Mouse (Mus musculus) heart, embryonic 16.5 days (tissue): ENCODE measurements around the gene Socs2. TPM values are rescaled to one million over a fixed set of nuclear protein-coding genes. Genes with fewer than 3 reads are reported as not detected.

Experiments
- ATAC-seq: fragments of 200-750 bp; cut with Nextera tagmentation; replicated peaks from 2 replicates; pipeline ENCODE4 v1.8.0; 2017; ENCODE audit warnings: moderate number of reproducible peaks; ENCODE audit not compliant: insufficient read depth, low FRiP score; ENCODE audit errors: extremely low read depth
- H3K27ac ChIP-seq: fragments of 300-500 bp; sonication (generic); 2 replicates; pipeline ENCODE4 v1.5.1; 2014; ENCODE audit warnings: mild to moderate bottlenecking, low read length, control low read depth, moderate library complexity
- H3K27me3 ChIP-seq: fragments of 300-500 bp; sonication (generic); 2 replicates; pipeline ENCODE4 v1.6.1; 2014; ENCODE audit warnings: low read length, mixed read lengths; ENCODE audit not compliant: control insufficient read depth, insufficient read depth
- H3K36me3 ChIP-seq: fragments of 300-500 bp; sonication (generic); 2 replicates; pipeline ENCODE4 v1.6.1; 2014; ENCODE audit not compliant: control insufficient read depth, insufficient read depth
- H3K4me1 ChIP-seq: fragments of 300-500 bp; sonication (generic); 2 replicates; pipeline ENCODE4 v1.6.1; 2014; ENCODE audit warnings: low read length, mixed read lengths; ENCODE audit not compliant: control insufficient read depth, insufficient read depth
- H3K4me2 ChIP-seq: fragments of 300-500 bp; sonication (generic); 2 replicates; pipeline ENCODE4 v1.6.1; 2014; ENCODE audit warnings: low read depth, mild to moderate bottlenecking, control low read depth, low read length
- H3K4me3 ChIP-seq: fragments of 300-500 bp; sonication (generic); 2 replicates; pipeline ENCODE4 v1.5.1; 2014; ENCODE audit warnings: mild to moderate bottlenecking, control low read depth, low read length
- H3K9ac ChIP-seq: fragments of 300-500 bp; sonication (generic); 2 replicates; pipeline ENCODE4 v1.6.1; 2014; ENCODE audit warnings: low read length, control low read depth
- H3K9me3 ChIP-seq: fragments of 300-500 bp; sonication (generic); replicated peaks from 2 replicates; pipeline ENCODE4 v1.6.1; 2016; ENCODE audit warnings: low read length; ENCODE audit not compliant: control insufficient read depth
- WGBS: fragments of 180-500 bp; shearing (Covaris S2); extraction: QIAGEN DNeasy Blood & Tissue Kit; methylation state at CpG from one replicate; pipeline ENCODE4 v1.1.7; 2014; 5-methylcytosine and 5-hydroxymethylcytosine counted together
- polyA plus RNA-seq: library from polyadenylated mRNA; unstranded; fragments of >200 nt; fragmentation: Nextera tagmentation; extraction: Ambion mirVana; gene quantifications from 2 replicates; pipeline ENCODE4 v1.2.1, GENCODE M21; 2015

The Socs2 gene
- polyA plus RNA-seq, 1 experiment from 2014 or later: 33.9 TPM

DNA sequence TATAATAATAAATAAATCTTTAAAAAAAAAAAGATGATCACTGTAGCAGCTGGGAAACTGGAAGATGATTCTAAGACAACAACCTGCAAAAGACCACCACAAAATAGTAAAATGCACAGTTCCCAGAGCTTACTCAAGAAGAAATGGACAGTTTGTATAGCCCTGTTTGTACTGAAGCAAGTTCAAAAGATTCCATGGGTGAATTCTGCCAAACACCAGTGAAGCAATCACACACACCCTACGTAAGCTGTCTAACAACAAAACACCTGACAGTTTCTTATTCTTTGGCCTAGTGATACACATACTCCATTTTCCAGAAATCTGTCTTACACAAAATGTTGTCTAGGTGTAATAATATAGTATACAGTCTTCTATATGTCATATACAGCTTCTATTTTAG, 12.1 kb upstream of the Socs2 start:
- Histone ChIP-seq H3K4me3 (no peak overlapping the region), H3K27me3 (no peaks in the 10 kb centered on the region), H3K4me2 (no peak overlapping the region), H3K9ac (no peak overlapping the region), H3K9me3 (no peaks in the 10 kb centered on the region), H3K4me1 (no peaks in the 10 kb centered on the region), H3K27ac (no peak overlapping the region), H3K36me3 (no peaks in the 10 kb centered on the region)
- WGBS: 100% methylated on average over 1 of the region's 1 CpGs
- ATAC-seq: no peak

GRCm38 (mm10) chr10:95426207-95427115, 9.5 kb upstream of the Socs2 start:
- Histone ChIP-seq H3K27ac (no peak overlapping the region), H3K36me3 (no peaks in the 10 kb centered on the region), H3K9me3 (no peaks in the 10 kb centered on the region), H3K27me3 (no peaks in the 10 kb centered on the region), H3K4me2 (no peak overlapping the region), H3K4me1 (no peaks in the 10 kb centered on the region), H3K4me3 (no peak overlapping the region), H3K9ac (no peak overlapping the region)
- WGBS: 81% methylated on average over 9 of the region's 9 CpGs
- ATAC-seq: no peak

DNA sequence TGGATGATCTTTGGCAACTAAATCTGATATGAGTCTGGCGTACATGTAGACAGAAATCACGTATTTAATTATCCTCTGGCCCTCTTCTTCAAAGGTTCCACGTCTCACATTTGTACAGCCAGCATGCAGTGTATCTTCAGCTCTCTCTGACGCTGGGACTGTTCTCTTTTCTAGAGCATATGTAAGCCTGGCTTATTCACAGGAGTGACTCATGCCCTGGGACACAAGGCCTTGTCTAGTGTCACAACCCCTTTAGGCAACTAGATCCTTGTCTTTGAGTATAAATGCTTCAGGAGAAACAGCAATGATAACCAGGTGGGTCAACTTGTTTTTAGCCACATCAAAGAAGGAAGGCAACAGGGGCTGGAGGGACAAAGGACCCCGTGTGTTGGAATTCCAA, 5.7 kb upstream of the Socs2 start:
- 79% methylated on average over 5 of the region's 5 CpGs for whole genome bisulfite sequencing
- Histone ChIP-seq H3K4me3 (no peak overlapping the region), H3K4me2 (no peak overlapping the region), H3K9ac (no peak overlapping the region), H3K4me1 (peaks cover under 1% of the 10 kb centered on the region; the same call in 1 of the 2 replicates), H3K9me3 (no peaks in the 10 kb centered on the region), H3K36me3 (no peaks in the 10 kb centered on the region), H3K27me3 (no peaks in the 10 kb centered on the region), H3K27ac (no peak overlapping the region)
- ATAC-seq: no peak

DNA sequence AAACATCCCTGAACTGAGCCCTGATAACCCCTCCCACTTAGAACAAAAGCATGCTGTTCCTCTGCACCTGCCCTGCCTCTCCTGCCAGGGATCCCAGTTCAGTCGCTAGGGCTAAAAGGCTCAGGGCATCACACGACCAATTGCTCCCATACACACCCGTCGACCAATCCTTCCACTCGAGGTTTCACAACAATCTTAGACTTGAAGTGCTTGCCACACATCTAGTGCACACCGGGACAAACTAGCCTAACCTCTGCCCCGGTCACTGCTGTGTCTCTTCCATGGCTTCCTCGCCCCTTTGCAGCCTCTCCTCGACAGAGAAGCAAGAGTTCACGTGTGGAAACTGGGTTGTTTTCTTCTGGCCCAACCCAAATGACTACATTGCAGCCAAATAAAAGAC, 3.3 kb upstream of the Socs2 start:
- no peaks in the 10 kb centered on the region for H3K27me3 ChIP-seq
- H3K4me3 ChIP-seq: no peak overlapping the region
- peaks cover 4% of the 10 kb centered on the region; the same call in 1 of the 2 replicates for H3K4me1 ChIP-seq
- H3K9ac ChIP-seq: no peak overlapping the region
- H3K9me3 ChIP-seq: no peaks in the 10 kb centered on the region
- H3K36me3 ChIP-seq: no peaks in the 10 kb centered on the region
- no peak for ATAC-seq
- WGBS: 73% methylated on average over 10 of the region's 10 CpGs
- H3K27ac ChIP-seq: no peak overlapping the region
- H3K4me2 ChIP-seq: no peak overlapping the region

GRCm38 (mm10) chr10:95419726-95420125, 2.7 kb upstream of the Socs2 start:
- WGBS: 94% methylated on average over 3 of the region's 3 CpGs
- no peak overlapping the region for H3K4me3 ChIP-seq
- H3K27me3 ChIP-seq: no peaks in the 10 kb centered on the region
- H3K27ac ChIP-seq: no peak overlapping the region
- no peak overlapping the region for H3K9ac ChIP-seq
- no peaks in the 10 kb centered on the region for H3K9me3 ChIP-seq
- ATAC-seq: no peak
- no peaks in the 10 kb centered on the region for H3K36me3 ChIP-seq
- H3K4me1 ChIP-seq: peaks cover 4% of the 10 kb centered on the region; the same call in 1 of the 2 replicates
- no peak overlapping the region for H3K4me2 ChIP-seq

DNA sequence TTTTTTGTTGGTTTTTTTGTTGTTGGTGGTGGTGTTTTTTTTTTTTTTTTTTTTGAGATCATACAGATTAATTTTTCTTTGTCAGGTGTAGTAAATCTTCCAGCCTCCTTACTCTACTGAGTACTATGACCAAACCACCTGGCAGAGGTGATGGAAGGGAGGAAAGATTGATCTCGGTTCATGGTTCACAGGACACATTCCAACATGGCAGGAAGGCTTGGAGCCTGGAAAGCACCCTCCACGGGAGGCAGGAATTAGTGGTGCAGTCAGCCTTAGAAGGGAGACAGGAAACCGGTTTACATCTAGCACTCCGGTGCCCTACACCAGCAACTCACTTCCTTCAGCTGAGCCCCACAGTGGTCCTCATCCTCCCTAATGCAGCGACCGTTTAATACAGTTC, 1.7 kb upstream of the Socs2 start:
- no peak overlapping the region for H3K4me2 ChIP-seq
- H3K27me3 ChIP-seq: no peaks in the 10 kb centered on the region
- H3K9me3 ChIP-seq: no peaks in the 10 kb centered on the region
- WGBS: 58% methylated on average over 6 of the region's 6 CpGs
- H3K4me1 ChIP-seq: peaks cover 7% of the 10 kb centered on the region
- no peaks in the 10 kb centered on the region for H3K36me3 ChIP-seq
- no peak overlapping the region for H3K9ac ChIP-seq
- no peak overlapping the region for H3K27ac ChIP-seq
- ATAC-seq: no peak
- H3K4me3 ChIP-seq: no peak overlapping the region

DNA sequence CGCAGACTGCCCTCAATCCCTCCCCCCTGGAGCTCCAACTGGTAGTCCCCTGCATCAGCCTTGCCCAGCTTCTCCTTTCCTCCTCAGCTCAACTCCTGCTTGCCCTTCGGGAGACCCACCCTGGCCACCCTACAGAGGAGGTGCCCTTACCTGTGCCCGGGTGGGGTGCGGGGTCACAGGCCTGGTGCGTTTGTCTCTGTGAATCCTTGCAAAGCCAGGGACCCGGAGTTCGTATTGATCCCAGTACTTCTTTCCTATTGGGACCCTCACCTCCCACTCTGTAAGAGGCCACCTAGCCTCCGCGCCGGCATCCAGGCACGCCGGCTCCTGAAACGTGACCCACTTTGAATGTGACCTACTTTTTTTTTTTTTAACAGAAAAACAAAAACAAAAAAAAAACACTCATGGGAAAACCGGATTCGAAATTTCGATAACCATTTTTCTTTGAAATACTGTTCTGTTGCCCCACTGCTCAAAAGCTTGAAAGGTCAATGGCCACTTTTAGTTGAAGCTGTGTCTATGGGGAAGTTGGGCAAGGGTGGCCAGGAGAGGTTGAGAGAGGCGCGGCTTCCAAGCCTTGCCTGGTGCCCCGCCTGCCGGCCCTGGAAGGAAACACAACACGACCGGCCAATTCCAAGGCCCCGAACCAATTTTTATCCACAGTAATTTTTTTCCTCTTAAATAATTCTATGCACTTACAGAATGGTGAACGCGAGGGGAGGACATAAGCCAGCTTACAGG, 686 bp upstream of the Socs2 start:
- Histone ChIP-seq H3K9ac (peak overlapping the region; percentile 48), H3K9me3 (no peaks in the 10 kb centered on the region), H3K4me2 (peak overlapping the region; percentile 89), H3K4me3 (peak overlapping the region; percentile 63), H3K27ac (0 out of 2 replicates have a peak overlapping the region, but pooled peaks have one; percentile 0), H3K36me3 (no peaks in the 10 kb centered on the region), H3K4me1 (peaks cover 8% of the 10 kb centered on the region), H3K27me3 (no peaks in the 10 kb centered on the region)
- ATAC-seq: no peak
- under 1% methylated on average over 25 of the region's 25 CpGs for WGBS

DNA sequence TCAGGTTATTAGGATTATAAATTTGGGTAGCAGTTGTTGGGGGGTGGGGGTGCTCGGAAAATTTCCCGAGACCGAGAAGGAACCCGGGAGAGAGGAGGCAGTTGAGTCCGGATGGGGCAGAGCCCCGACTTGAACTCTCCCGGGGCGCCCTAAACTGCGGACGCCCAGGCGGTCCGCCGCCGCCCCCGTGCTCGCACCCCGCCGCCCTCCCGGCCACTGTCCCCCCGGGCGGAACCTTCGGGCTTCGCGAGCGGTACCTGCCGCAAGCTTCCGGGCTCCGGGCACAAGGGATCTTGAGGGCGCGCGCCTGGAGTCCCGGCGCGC, 657 bp downstream of the Socs2 start:
- H3K4me1 ChIP-seq: peaks cover 8% of the 10 kb centered on the region
- no peaks in the 10 kb centered on the region for H3K9me3 ChIP-seq
- peak overlapping the region; percentile 89 for H3K4me2 ChIP-seq
- H3K9ac ChIP-seq: peak overlapping the region; percentile 72
- H3K27me3 ChIP-seq: no peaks in the 10 kb centered on the region
- peaks cover 3% of the 10 kb centered on the region; the same call in 1 of the 2 replicates for H3K36me3 ChIP-seq
- peak overlapping the region; percentile 63 for H3K4me3 ChIP-seq
- ATAC-seq: peak; percentile 14
- WGBS: under 1% methylated on average over 31 of the region's 34 CpGs
- H3K27ac ChIP-seq: peak overlapping the region; percentile 76
